Mouse (Mus musculus): ENCODE data around the gene Dusp8.

Gene Dusp8

GRCm38 (mm10) chr7:142050536-142050935, 45.1 kb downstream of the Dusp8 start:
- DNase-seq (ENCODE audit: low read depth, low spot score): no peak

- no peak for DNase-seq (ENCODE audit: low read depth, low spot score)
Measured at GRCm38 (mm10) chr7:142045932-142046331, 49.7 kb downstream of the Dusp8 start.

- no peak for DNase-seq (ENCODE audit: low read depth, low spot score)
Measured at GRCm38 (mm10) chr7:142045344-142045743, 50.3 kb downstream of the Dusp8 start.

GRCm38 (mm10) chr7:142040756-142041155, 54.9 kb downstream of the Dusp8 start:
- no peak for DNase-seq (ENCODE audit: low read depth, low spot score)

- no peak for DNase-seq (ENCODE audit: low read depth, low spot score)
Measured at GRCm38 (mm10) chr7:142037553-142038170, 58.0 kb downstream of the Dusp8 start.

GRCm38 (mm10) chr7:142035048-142035811, 60.4 kb downstream of the Dusp8 start:
- no peak for DNase-seq (ENCODE audit: low read depth, low spot score)

- DNase-seq (ENCODE audit: low read depth, low spot score): no peak
Measured at GRCm38 (mm10) chr7:142034198-142034597, 61.4 kb downstream of the Dusp8 start.

- no peak for DNase-seq (ENCODE audit: low read depth, low spot score)
Measured at GRCm38 (mm10) chr7:142030073-142030472, 65.6 kb downstream of the Dusp8 start.
